Mouse (Mus musculus): Measurements from ENCODE around the gene Cldn3. TPM values are rescaled to one million over a fixed set of nuclear protein-coding genes. Genes with fewer than 3 reads are reported as not detected.

Cldn3 gene
- polyA plus RNA-seq, 1 experiment from 2014 or later = 2.2 TPM

GRCm38 (mm10) chr5:134973526-134973925 is 12.5 kb upstream of the Cldn3 start:
- Histone ChIP-seq H3K4me1 (replicated peaks; ENCODE audit: control insufficient read depth, insufficient read depth, low read length) (peaks cover 18% of the 10 kb centered on the region), H3K9ac (ENCODE audit: low read depth, low read length) (no peak overlapping the region), H3K9me3 (ENCODE audit: control insufficient read depth, low read length) (no peaks in the 10 kb centered on the region), H3K27ac (ENCODE audit: low read depth, low read length) (no peak overlapping the region), H3K4me2 (no peak overlapping the region), H3K27me3 (replicated peaks; ENCODE audit: control insufficient read depth, insufficient read depth, low read length) (no peaks in the 10 kb centered on the region), H3K36me3 (ENCODE audit: control insufficient read depth, insufficient read depth, low read length) (no peaks in the 10 kb centered on the region), H3K4me3 (ENCODE audit: low read depth, low read length) (no peak overlapping the region)
- no peak for ATAC-seq (replicated peaks; ENCODE audit: low FRiP score)
- no peak for DNase-seq (ENCODE audit: low spot score)
- WGBS = 79% methylated on average over 7 of the region's 7 CpGs

DNA sequence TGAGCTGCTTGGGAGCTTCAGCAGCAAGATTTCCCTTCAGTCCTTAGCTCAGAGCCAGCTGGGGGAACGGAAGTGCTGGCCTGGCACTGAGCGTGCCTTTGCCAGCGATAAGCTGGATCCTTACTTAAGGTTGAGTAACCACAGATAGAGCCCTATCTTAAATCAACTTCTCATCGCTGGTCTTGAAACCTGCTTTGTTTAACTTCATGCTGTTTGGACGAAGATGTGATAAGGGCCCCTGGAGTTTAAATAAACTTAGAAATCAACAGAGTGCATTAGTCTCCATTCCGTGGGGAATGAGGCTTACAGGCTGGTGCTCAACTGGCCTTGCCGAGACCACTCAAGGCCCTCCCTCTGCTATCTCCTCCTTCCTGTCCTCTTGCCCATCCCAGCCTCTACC is 11.7 kb upstream of the Cldn3 start:
- 13% methylated on average over 7 of the region's 7 CpGs for WGBS
- ATAC-seq (replicated peaks; ENCODE audit: low FRiP score) (peak; percentile 75), DNase-seq (ENCODE audit: low spot score) (no peak)
- no peaks in the 10 kb centered on the region for H3K27me3 ChIP-seq (replicated peaks; ENCODE audit: control insufficient read depth, insufficient read depth, low read length)
- no peak overlapping the region for H3K9ac ChIP-seq (ENCODE audit: low read depth, low read length)
- H3K9me3 ChIP-seq (ENCODE audit: control insufficient read depth, low read length) = no peaks in the 10 kb centered on the region
- peak overlapping the region; percentile 35 for H3K4me2 ChIP-seq
- H3K4me3 ChIP-seq (ENCODE audit: low read depth, low read length) = no peak overlapping the region
- H3K27ac ChIP-seq (ENCODE audit: low read depth, low read length) = peak overlapping the region; percentile 34; the same call in 1 of the 2 replicates
- H3K36me3 ChIP-seq (ENCODE audit: control insufficient read depth, insufficient read depth, low read length) = no peaks in the 10 kb centered on the region
- peaks cover 18% of the 10 kb centered on the region for H3K4me1 ChIP-seq (replicated peaks; ENCODE audit: control insufficient read depth, insufficient read depth, low read length)

GRCm38 (mm10) chr5:134974921-134975320 is 11.1 kb upstream of the Cldn3 start:
- no peak for DNase-seq (ENCODE audit: low spot score)
- Histone ChIP-seq H3K4me2 (no peak overlapping the region; the same call in 1 of the 2 replicates), H3K4me3 (ENCODE audit: low read depth, low read length) (no peak overlapping the region), H3K27ac (ENCODE audit: low read depth, low read length) (0 out of 2 replicates have a peak overlapping the region, but pooled peaks have one; percentile 34), H3K27me3 (replicated peaks; ENCODE audit: control insufficient read depth, insufficient read depth, low read length) (no peaks in the 10 kb centered on the region), H3K4me1 (replicated peaks; ENCODE audit: control insufficient read depth, insufficient read depth, low read length) (peaks cover 18% of the 10 kb centered on the region), H3K9ac (ENCODE audit: low read depth, low read length) (no peak overlapping the region), H3K36me3 (ENCODE audit: control insufficient read depth, insufficient read depth, low read length) (no peaks in the 10 kb centered on the region), H3K9me3 (ENCODE audit: control insufficient read depth, low read length) (no peaks in the 10 kb centered on the region)
- no peak for ATAC-seq (replicated peaks; ENCODE audit: low FRiP score)
- 31% methylated on average over 2 of the region's 2 CpGs for WGBS

DNA sequence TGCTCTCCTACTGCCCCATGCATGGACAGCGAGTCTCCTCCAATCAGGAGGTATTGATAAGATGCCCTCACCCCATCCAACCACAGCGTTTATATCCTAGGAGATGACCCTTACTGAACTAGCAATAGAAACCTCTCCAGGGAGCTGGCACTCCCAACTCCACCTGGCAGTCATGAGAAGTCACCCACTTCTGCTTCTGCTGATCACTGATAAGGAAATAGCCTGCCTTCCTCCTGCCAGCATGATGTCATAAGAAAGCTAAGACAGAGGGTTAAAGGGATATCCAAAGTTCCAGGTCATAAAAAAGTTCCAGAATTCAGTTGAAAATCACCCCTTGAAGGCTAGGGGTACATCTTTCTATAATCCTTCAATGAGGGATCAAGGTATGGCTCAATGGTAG is 9.8 kb upstream of the Cldn3 start:
- Histone ChIP-seq H3K27ac (ENCODE audit: low read depth, low read length) (no peak overlapping the region), H3K4me3 (ENCODE audit: low read depth, low read length) (no peak overlapping the region), H3K36me3 (ENCODE audit: control insufficient read depth, insufficient read depth, low read length) (no peaks in the 10 kb centered on the region), H3K9ac (ENCODE audit: low read depth, low read length) (no peak overlapping the region), H3K4me2 (0 out of 2 replicates have a peak overlapping the region, but pooled peaks have one; percentile 3), H3K9me3 (ENCODE audit: control insufficient read depth, low read length) (no peaks in the 10 kb centered on the region), H3K27me3 (replicated peaks; ENCODE audit: control insufficient read depth, insufficient read depth, low read length) (no peaks in the 10 kb centered on the region), H3K4me1 (replicated peaks; ENCODE audit: control insufficient read depth, insufficient read depth, low read length) (peaks cover 20% of the 10 kb centered on the region)
- WGBS = 48% methylated on average over 2 of the region's 2 CpGs
- ATAC-seq (replicated peaks; ENCODE audit: low FRiP score) (0 out of 2 replicates have a peak, but pooled peaks have one; percentile 35), DNase-seq (ENCODE audit: low spot score) (no peak)

- ATAC-seq (replicated peaks; ENCODE audit: low FRiP score) (no peak), DNase-seq (ENCODE audit: low spot score) (no peak)
- Histone ChIP-seq H3K9ac (ENCODE audit: low read depth, low read length) (no peak overlapping the region), H3K4me2 (0 out of 2 replicates have a peak overlapping the region, but pooled peaks have one; percentile 3), H3K4me3 (ENCODE audit: low read depth, low read length) (no peak overlapping the region), H3K27ac (ENCODE audit: low read depth, low read length) (no peak overlapping the region), H3K4me1 (replicated peaks; ENCODE audit: control insufficient read depth, insufficient read depth, low read length) (peaks cover 23% of the 10 kb centered on the region), H3K36me3 (ENCODE audit: control insufficient read depth, insufficient read depth, low read length) (no peaks in the 10 kb centered on the region), H3K9me3 (ENCODE audit: control insufficient read depth, low read length) (no peaks in the 10 kb centered on the region), H3K27me3 (replicated peaks; ENCODE audit: control insufficient read depth, insufficient read depth, low read length) (no peaks in the 10 kb centered on the region)
- WGBS = 64% methylated on average over 14 of the region's 14 CpGs
Observed at GRCm38 (mm10) chr5:134976577-134977250, 9.3 kb upstream of the Cldn3 start.

GRCm38 (mm10) chr5:134977837-134978236 is 8.2 kb upstream of the Cldn3 start:
- Histone ChIP-seq H3K27ac (ENCODE audit: low read depth, low read length) (no peak overlapping the region), H3K4me3 (ENCODE audit: low read depth, low read length) (no peak overlapping the region), H3K4me1 (replicated peaks; ENCODE audit: control insufficient read depth, insufficient read depth, low read length) (peaks cover 23% of the 10 kb centered on the region), H3K4me2 (no peak overlapping the region), H3K9me3 (ENCODE audit: control insufficient read depth, low read length) (no peaks in the 10 kb centered on the region), H3K27me3 (replicated peaks; ENCODE audit: control insufficient read depth, insufficient read depth, low read length) (no peaks in the 10 kb centered on the region), H3K36me3 (ENCODE audit: control insufficient read depth, insufficient read depth, low read length) (no peaks in the 10 kb centered on the region), H3K9ac (ENCODE audit: low read depth, low read length) (no peak overlapping the region)
- DNase-seq (ENCODE audit: low spot score) = no peak
- ATAC-seq (replicated peaks; ENCODE audit: low FRiP score) = no peak
- WGBS = 41% methylated on average over 4 of the region's 4 CpGs

DNA sequence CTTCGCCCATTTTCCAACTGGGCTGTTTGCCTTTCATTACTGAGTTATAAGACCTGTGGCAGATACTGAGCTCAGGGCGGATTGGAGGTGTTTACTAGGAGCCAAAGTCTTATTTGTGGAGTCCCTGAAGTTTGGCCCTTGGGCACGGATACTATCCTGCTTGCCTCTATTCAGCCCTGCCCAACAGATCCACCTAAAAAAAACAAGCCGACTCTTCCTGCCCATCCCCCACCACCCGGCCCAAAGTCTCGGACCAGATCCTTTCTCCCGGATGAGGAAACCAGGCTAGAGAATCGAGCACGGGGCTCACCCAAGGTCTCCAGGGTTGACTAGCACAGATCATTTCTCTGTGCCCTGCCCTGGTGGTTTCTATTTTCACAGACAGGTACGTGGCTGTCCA is 4.9 kb upstream of the Cldn3 start:
- 46% methylated on average over 10 of the region's 10 CpGs for WGBS
- no peaks in the 10 kb centered on the region for H3K9me3 ChIP-seq (ENCODE audit: control insufficient read depth, low read length)
- H3K4me3 ChIP-seq (ENCODE audit: low read depth, low read length) = no peak overlapping the region
- H3K4me2 ChIP-seq = no peak overlapping the region
- DNase-seq (ENCODE audit: low spot score) (no peak), ATAC-seq (replicated peaks; ENCODE audit: low FRiP score) (no peak)
- H3K36me3 ChIP-seq (ENCODE audit: control insufficient read depth, insufficient read depth, low read length) = no peaks in the 10 kb centered on the region
- H3K4me1 ChIP-seq (replicated peaks; ENCODE audit: control insufficient read depth, insufficient read depth, low read length) = peaks cover 13% of the 10 kb centered on the region
- H3K9ac ChIP-seq (ENCODE audit: low read depth, low read length) = no peak overlapping the region
- H3K27me3 ChIP-seq (replicated peaks; ENCODE audit: control insufficient read depth, insufficient read depth, low read length) = peaks cover 21% of the 10 kb centered on the region
- H3K27ac ChIP-seq (ENCODE audit: low read depth, low read length) = no peak overlapping the region

DNA sequence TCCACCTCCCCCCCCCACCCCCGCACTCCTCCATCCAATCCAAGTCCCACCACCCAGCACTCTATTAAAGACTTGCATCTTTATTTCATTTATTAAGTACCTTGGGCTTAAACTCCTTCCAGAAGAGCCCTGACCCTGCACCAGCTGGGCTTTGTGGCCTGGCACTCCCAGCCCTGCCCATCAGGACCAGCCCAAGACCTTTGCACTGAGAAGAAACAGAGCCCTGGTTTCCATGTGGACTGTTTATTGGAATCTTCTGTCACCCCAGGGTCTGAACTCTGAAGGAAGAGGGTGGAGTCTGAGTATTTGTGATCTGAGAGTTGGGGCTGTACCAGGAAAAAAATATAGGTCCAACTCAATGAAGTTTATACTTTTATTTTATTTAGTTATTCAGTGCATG is 2.9 kb upstream of the Cldn3 start:
- DNase-seq (ENCODE audit: low spot score) = no peak
- H3K4me3 ChIP-seq (ENCODE audit: low read depth, low read length) = no peak overlapping the region
- no peak overlapping the region for H3K9ac ChIP-seq (ENCODE audit: low read depth, low read length)
- H3K4me2 ChIP-seq = no peak overlapping the region
- no peaks in the 10 kb centered on the region for H3K9me3 ChIP-seq (ENCODE audit: control insufficient read depth, low read length)
- WGBS = 82% methylated on average over 1 of the region's 1 CpGs
- no peak for ATAC-seq (replicated peaks; ENCODE audit: low FRiP score)
- peaks cover 40% of the 10 kb centered on the region for H3K27me3 ChIP-seq (replicated peaks; ENCODE audit: control insufficient read depth, insufficient read depth, low read length)
- H3K4me1 ChIP-seq (replicated peaks; ENCODE audit: control insufficient read depth, insufficient read depth, low read length) = peaks cover 20% of the 10 kb centered on the region
- H3K27ac ChIP-seq (ENCODE audit: low read depth, low read length) = no peak overlapping the region
- no peaks in the 10 kb centered on the region for H3K36me3 ChIP-seq (ENCODE audit: control insufficient read depth, insufficient read depth, low read length)

- H3K4me3 ChIP-seq (ENCODE audit: low read depth, low read length) = no peak overlapping the region
- no peak overlapping the region for H3K9ac ChIP-seq (ENCODE audit: low read depth, low read length)
- DNase-seq (ENCODE audit: low spot score) = no peak
- no peaks in the 10 kb centered on the region for H3K36me3 ChIP-seq (ENCODE audit: control insufficient read depth, insufficient read depth, low read length)
- no peak for ATAC-seq (replicated peaks; ENCODE audit: low FRiP score)
- peaks cover 44% of the 10 kb centered on the region for H3K27me3 ChIP-seq (replicated peaks; ENCODE audit: control insufficient read depth, insufficient read depth, low read length)
- H3K9me3 ChIP-seq (ENCODE audit: control insufficient read depth, low read length) = no peaks in the 10 kb centered on the region
- no peak overlapping the region for H3K4me2 ChIP-seq
- WGBS = 45% methylated on average over 3 of the region's 3 CpGs
- H3K27ac ChIP-seq (ENCODE audit: low read depth, low read length) = no peak overlapping the region
- peaks cover 20% of the 10 kb centered on the region for H3K4me1 ChIP-seq (replicated peaks; ENCODE audit: control insufficient read depth, insufficient read depth, low read length)
Observed at GRCm38 (mm10) chr5:134983771-134984170, 2.2 kb upstream of the Cldn3 start.
